In genomic region chr13:14038911-14039291, GRCm38 (mm10) we compare ENCODE assay signal across 8 mouse cellular contexts. TPM values are rescaled to one million over a fixed set of nuclear protein-coding genes. Genes with fewer than 3 reads are reported as not detected.
DNase-seq lines count a peak whose midpoint lies in the region; ATAC-seq and TF ChIP-seq lines count a peak whose summit lies in the region.

No protein-coding gene starts in this region.

- no peaks in the 10 kb centered on the region for H3K4me1 ChIP-seq in cerebellum, adult 2 months (ENCODE audit: control insufficient read depth, insufficient read depth, low read length)
- H3K4me1 ChIP-seq in neural tube, embryonic 11.5 days (ENCODE audit: control insufficient read depth, insufficient read depth, low read length): no peaks in the 10 kb centered on the region
- H3K4me1 ChIP-seq in intestine, embryonic 14.5 days (replicated peaks; ENCODE audit: control insufficient read depth, insufficient read depth, low read length): peaks cover 4% of the 10 kb centered on the region; the same call in 1 of the 2 replicates
- peaks cover 8% of the 10 kb centered on the region for H3K4me1 ChIP-seq in neural tube, embryonic 14.5 days (ENCODE audit: control insufficient read depth, insufficient read depth, low read length)

- H3K9ac ChIP-seq in neural tube, embryonic 11.5 days (ENCODE audit: low read length): peak overlapping the region; percentile 87
- peak overlapping the region; percentile 89 for H3K9ac ChIP-seq in intestine, embryonic 14.5 days (ENCODE audit: low read length)
- H3K9ac ChIP-seq in neural tube, embryonic 14.5 days (replicated peaks; ENCODE audit: low read depth, low read length): peak overlapping the region; percentile 65

- H3K27ac ChIP-seq in cerebellum, adult 2 months (ENCODE audit: insufficient read depth, low read length): peak overlapping the region; percentile 91; the same call in 1 of the 2 replicates
- no peak overlapping the region; the same call in 1 of the 2 replicates for H3K27ac ChIP-seq in neural tube, embryonic 11.5 days (ENCODE audit: low read depth, low read length)
- peak overlapping the region; percentile 95; the same call in 1 of the 2 replicates for H3K27ac ChIP-seq in intestine, embryonic 14.5 days (ENCODE audit: low read depth)
- peak overlapping the region; percentile 97 for H3K27ac ChIP-seq in neural tube, embryonic 14.5 days (ENCODE audit: low read depth, low read length)

- WGBS in cerebellum, adult 2 months: 2% methylated on average over 8 of the region's 8 CpGs
- WGBS in neural tube, embryonic 11.5 days: 4% methylated on average over 7 of the region's 8 CpGs
- 2% methylated on average over 8 of the region's 8 CpGs for WGBS in intestine, embryonic 14.5 days
- whole genome bisulfite sequencing in neural tube, embryonic 14.5 days: 2% methylated on average over 8 of the region's 8 CpGs

- TF ChIP-seq POLR2A in cerebellum, adult 2 months (IDR thresholded peaks at IDR 0.05; ENCODE audit: borderline replicate concordance, insufficient read depth, low read length): no peak

- peak overlapping the region; percentile 99 for H3K4me3 ChIP-seq in cerebellum, adult 2 months (replicated peaks; ENCODE audit: insufficient read depth, low read depth, low read length)
- peak overlapping the region; percentile 67 for H3K4me3 ChIP-seq in neural tube, embryonic 11.5 days (ENCODE audit: low read depth, low read length)
- peak overlapping the region; percentile 75 for H3K4me3 ChIP-seq in intestine, embryonic 14.5 days (ENCODE audit: low read depth, low read length)
- peak overlapping the region; percentile 67 for H3K4me3 ChIP-seq in neural tube, embryonic 14.5 days (ENCODE audit: low read depth, low read length)

- no peaks in the 10 kb centered on the region for H3K36me3 ChIP-seq in neural tube, embryonic 11.5 days (ENCODE audit: control insufficient read depth, insufficient read depth, low read length)
- H3K36me3 ChIP-seq in intestine, embryonic 14.5 days (ENCODE audit: control insufficient read depth, insufficient read depth, low read length): no peaks in the 10 kb centered on the region
- no peaks in the 10 kb centered on the region for H3K36me3 ChIP-seq in neural tube, embryonic 14.5 days (ENCODE audit: control insufficient read depth, insufficient read depth, low read length)

- peak; percentile 49 for ATAC-seq in neural tube, embryonic 11.5 days (ENCODE audit: insufficient read depth, low FRiP score, low TSS enrichment)
- ATAC-seq in intestine, embryonic 14.5 days (replicated peaks; ENCODE audit: low FRiP score, low TSS enrichment, low read depth): peak; percentile 33
- ATAC-seq in neural tube, embryonic 14.5 days (ENCODE audit: low read depth): peak; percentile 64
- no peak for ATAC-seq in monocyte, adult 5-6 weeks (replicated peaks; ENCODE audit: insufficient number of reproducible peaks, low FRiP score, low TSS enrichment, poor library complexity, severe bottlenecking)

- no peaks in the 10 kb centered on the region for H3K27me3 ChIP-seq in cerebellum, adult 2 months (ENCODE audit: control insufficient read depth, insufficient read depth, low read length)
- H3K27me3 ChIP-seq in neural tube, embryonic 11.5 days (ENCODE audit: control insufficient read depth, insufficient read depth, low read length): no peaks in the 10 kb centered on the region
- no peaks in the 10 kb centered on the region for H3K27me3 ChIP-seq in intestine, embryonic 14.5 days (replicated peaks; ENCODE audit: control insufficient read depth, insufficient read depth, low read length)
- H3K27me3 ChIP-seq in neural tube, embryonic 14.5 days (ENCODE audit: control insufficient read depth, insufficient read depth, low read length): no peaks in the 10 kb centered on the region

- H3K4me2 ChIP-seq in neural tube, embryonic 11.5 days (ENCODE audit: low read depth): peak overlapping the region; percentile 82
- H3K4me2 ChIP-seq in intestine, embryonic 14.5 days (ENCODE audit: low read length): peak overlapping the region; percentile 92
- H3K4me2 ChIP-seq in neural tube, embryonic 14.5 days (ENCODE audit: low read depth, low read length): peak overlapping the region; percentile 78

- DNase-seq in cerebellum, adult 2 months: no peak
- DNase-seq in cerebellum, adult 9-10 months: no peak
- no peak for DNase-seq in neural tube, embryonic 11.5 days (ENCODE audit: low spot score)
- no peak for DNase-seq in neural tube, embryonic 10.5 days (ENCODE audit: extremely low spot score, low spot score)
- DNase-seq in intestine, embryonic 14.5 days (ENCODE audit: low spot score): no peak
- no peak for DNase-seq in adrenal gland, postnatal 4 days (ENCODE audit: low spot score in 2 of 2)

- H3K9me3 ChIP-seq in neural tube, embryonic 11.5 days (ENCODE audit: control insufficient read depth, low read length): no peaks in the 10 kb centered on the region
- no peaks in the 10 kb centered on the region for H3K9me3 ChIP-seq in intestine, embryonic 14.5 days (ENCODE audit: control insufficient read depth, low read length)
- no peaks in the 10 kb centered on the region for H3K9me3 ChIP-seq in neural tube, embryonic 14.5 days (ENCODE audit: control insufficient read depth, low read length)

- no peak for TF ChIP-seq CTCF in cerebellum, adult 2 months (IDR thresholded peaks at IDR 0.05; ENCODE audit: borderline replicate concordance, insufficient read depth, low read depth, low read length)

RNA-seq across cellular contexts. Expression of gene Tbce, which starts 0.5 kb away (rescaled TPM):
- polyA plus RNA-seq in cerebellum, adult 2 months (2012; rRNA removed): 149 TPM in 2 replicates
- 66.5 and 69.1 TPM in 2 replicates for polyA plus RNA-seq in neural tube, embryonic 11.5 days (2014; fragmentation: Nextera tagmentation; extraction: Ambion mirVana)
- 45.0 and 55.9 TPM in 2 replicates for polyA plus RNA-seq in intestine, embryonic 14.5 days (2014; fragmentation: Nextera tagmentation; extraction: Ambion mirVana)
- 116 and 126 TPM in 2 replicates for polyA plus RNA-seq in neural tube, embryonic 14.5 days (2014; fragmentation: Nextera tagmentation; extraction: Ambion mirVana)
- total RNA-seq in adrenal gland, postnatal 4 days (2021): 10 to 100 TPM; 62.0 to 63.5 TPM
- total RNA-seq in monocyte, adult 5-6 weeks (2017): 57.6 to 103 TPM (median 91.7 TPM) in 3 replicates

RNA-seq across cellular contexts. Expression of gene Arid4b, which starts 24.1 kb away (rescaled TPM):
- polyA plus RNA-seq in cerebellum, adult 2 months (2012; rRNA removed): 25.3 and 26.5 TPM in 2 replicates
- 75.9 and 78.8 TPM in 2 replicates for polyA plus RNA-seq in neural tube, embryonic 11.5 days (2014; fragmentation: Nextera tagmentation; extraction: Ambion mirVana)
- 58.2 and 58.4 TPM in 2 replicates for polyA plus RNA-seq in intestine, embryonic 14.5 days (2014; fragmentation: Nextera tagmentation; extraction: Ambion mirVana)
- polyA plus RNA-seq in neural tube, embryonic 14.5 days (2014; fragmentation: Nextera tagmentation; extraction: Ambion mirVana): 72.1 and 81.6 TPM in 2 replicates
- total RNA-seq in adrenal gland, postnatal 4 days (2021): 10 to 100 TPM; 42.0 to 45.9 TPM
- 81.5 to 110 TPM (median 88.5 TPM) in 3 replicates for total RNA-seq in monocyte, adult 5-6 weeks (2017)

RNA-seq across cellular contexts. Expression of gene Ggps1, which starts 24.4 kb away (rescaled TPM):
- polyA plus RNA-seq in cerebellum, adult 2 months (2012; rRNA removed): 57.1 and 60.1 TPM in 2 replicates
- 75.3 and 76.9 TPM in 2 replicates for polyA plus RNA-seq in neural tube, embryonic 11.5 days (2014; fragmentation: Nextera tagmentation; extraction: Ambion mirVana)
- polyA plus RNA-seq in intestine, embryonic 14.5 days (2014; fragmentation: Nextera tagmentation; extraction: Ambion mirVana): 46.2 and 54.5 TPM in 2 replicates
- 89.2 and 97.9 TPM in 2 replicates for polyA plus RNA-seq in neural tube, embryonic 14.5 days (2014; fragmentation: Nextera tagmentation; extraction: Ambion mirVana)
- total RNA-seq in adrenal gland, postnatal 4 days (2021): 10 to 100 TPM; 41.8 to 45.9 TPM
- total RNA-seq in monocyte, adult 5-6 weeks (2017): 50.1 to 57.9 TPM (median 51.8 TPM) in 3 replicates
